Mouse (Mus musculus): ENCODE results near the gene Btbd19.

Btbd19 gene

DNA sequence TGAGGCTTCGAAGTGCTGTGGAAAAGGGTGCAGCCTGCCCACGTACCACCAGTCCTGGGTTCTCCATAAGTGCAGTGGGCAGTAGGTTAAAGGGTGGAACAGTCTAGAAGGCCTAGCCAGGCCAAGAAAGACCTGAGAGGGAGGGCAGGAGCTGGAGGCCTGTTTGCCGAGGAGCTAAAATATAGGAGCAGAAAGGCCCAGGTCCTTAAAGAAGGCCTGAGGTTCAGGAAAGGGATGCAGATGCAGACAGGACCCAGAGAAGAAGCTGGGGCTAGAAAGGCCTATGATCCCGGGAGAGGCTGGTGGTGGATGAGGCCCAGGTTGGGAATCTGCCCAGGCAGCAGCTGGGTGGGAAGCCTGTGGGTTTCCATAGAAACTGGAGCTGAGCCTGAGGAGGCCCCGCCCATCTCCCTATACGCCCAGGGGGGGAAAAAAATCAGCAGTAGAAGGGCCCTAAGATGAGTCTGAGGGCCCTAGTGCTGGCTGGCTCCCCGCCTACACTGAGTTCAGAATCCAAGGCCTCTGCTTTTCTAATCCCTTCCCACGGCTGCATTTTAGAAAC, at the start of gene Btbd19:
Btbd19 (minus strand) TSS at position 378 of the 562 bp plus-strand sequence.
- DNase-seq (ENCODE audit: low spot score in 2 of 2): peak; percentile 86

DNA sequence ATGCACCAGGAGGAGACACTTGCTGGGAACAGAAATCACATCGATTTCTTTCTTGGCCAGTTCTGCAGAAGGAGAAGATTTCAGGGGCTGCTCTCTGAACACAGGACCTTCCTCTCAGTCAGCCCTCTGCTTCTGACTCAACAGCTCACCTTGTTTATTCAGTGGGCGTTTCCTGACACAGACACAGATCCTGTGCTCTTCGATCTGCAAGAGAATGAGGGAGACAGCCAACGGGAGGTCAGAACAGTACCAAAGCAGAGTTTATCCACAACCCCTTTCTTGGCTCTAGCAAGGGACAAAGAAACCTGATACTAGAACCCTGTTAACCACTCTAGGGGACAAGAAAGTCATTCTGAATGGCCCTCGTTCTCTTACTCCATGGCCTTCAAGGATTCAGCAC, 44.4 kb upstream of the Btbd19 start:
- no peak for DNase-seq (ENCODE audit: low spot score in 2 of 2)

DNA sequence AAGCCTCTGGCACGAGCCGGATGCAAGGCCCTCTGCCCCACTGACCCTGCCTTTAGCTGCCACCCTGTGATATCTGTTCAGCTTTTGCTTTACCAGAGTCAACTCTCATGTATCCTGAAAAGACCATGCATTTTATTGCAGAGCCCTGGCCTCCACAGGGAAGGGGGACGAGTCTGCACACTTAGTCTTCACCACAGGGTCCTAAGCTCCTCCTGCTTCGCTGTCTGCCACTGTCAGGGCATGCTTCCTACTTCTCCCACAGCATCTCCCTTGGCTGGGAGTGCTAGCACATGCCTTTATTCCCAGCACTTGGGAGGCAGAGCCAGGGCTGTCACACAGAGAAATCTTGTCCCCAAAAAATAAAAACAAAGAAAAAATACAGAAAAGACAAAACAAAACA, 35.7 kb upstream of the Btbd19 start:
- DNase-seq (ENCODE audit: low spot score in 2 of 2): no peak

DNA sequence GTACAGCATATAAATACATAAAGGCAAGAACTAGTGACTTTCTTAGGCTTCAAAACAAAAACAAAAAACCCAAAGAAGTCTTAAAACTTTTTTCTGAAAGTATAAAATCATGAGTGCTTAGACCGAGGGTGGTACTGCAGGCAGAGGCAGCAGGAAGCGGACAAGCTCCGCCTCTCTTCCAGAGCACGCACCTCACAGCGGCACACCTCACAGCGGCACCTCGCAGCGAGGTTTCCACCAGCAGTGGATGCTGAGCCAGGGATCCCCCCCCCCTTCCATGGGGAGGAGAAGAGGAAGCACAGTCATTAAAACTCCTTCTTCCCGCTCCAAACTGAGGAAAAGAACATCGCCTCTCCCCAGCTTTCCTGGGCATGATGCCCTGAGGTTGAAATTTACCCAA, 34.1 kb upstream of the Btbd19 start:
- no peak for DNase-seq (ENCODE audit: low spot score in 2 of 2)

DNA sequence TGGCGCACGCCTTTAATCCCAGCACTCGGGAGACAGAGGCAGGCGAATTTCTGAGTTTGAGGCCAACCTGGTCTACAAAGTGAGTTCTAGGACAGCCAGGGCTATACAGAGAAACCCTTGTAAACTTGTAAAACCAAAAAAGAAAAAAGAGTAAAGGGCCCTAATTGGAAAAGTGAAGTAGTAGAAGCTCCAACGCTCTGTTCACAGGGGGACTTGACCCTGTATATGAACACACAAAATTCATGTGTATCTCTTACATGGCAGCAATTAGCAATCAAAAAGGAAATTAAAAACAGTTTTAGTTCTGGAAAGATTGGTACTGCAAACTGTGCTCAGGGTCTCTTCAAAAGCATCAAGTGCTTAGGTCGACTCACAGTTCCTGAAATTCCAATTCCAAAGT, 30.8 kb upstream of the Btbd19 start:
- DNase-seq (ENCODE audit: low spot score in 2 of 2): no peak

DNA sequence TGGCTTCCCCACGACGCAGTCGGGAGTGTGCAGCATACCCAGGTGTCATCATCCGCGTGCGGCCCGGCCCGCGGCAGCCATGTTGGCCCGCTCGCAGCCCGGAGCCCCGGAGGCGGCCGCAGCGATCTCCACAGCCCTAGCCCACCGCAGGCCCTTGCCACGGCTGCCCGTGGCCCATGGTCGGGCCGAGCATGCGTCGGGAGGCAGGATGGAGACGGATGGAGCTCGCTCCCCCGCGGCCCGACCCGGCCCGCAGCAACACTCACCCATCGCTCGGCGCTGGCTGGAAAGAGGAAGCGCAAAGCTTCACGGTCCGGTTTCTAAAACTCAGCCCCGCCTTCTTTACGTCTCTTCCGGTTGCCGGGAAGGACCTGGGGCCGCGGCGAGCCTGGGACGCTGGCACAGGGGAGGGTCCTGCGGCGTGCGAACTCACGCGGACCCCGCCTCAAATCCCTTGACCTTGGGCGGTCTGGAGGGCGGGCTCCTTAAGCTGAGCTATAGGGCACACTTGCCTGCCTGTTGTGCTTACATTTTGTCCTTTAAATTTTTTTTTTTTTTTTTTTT, 30.3 kb upstream of the Btbd19 start, which contains the start of gene Rps8:
Rps8 (minus strand) TSS at position 452 of the 564 bp plus-strand sequence.
- peak; percentile 81 to 84 for DNase-seq (ENCODE audit: low spot score in 2 of 2)

DNA sequence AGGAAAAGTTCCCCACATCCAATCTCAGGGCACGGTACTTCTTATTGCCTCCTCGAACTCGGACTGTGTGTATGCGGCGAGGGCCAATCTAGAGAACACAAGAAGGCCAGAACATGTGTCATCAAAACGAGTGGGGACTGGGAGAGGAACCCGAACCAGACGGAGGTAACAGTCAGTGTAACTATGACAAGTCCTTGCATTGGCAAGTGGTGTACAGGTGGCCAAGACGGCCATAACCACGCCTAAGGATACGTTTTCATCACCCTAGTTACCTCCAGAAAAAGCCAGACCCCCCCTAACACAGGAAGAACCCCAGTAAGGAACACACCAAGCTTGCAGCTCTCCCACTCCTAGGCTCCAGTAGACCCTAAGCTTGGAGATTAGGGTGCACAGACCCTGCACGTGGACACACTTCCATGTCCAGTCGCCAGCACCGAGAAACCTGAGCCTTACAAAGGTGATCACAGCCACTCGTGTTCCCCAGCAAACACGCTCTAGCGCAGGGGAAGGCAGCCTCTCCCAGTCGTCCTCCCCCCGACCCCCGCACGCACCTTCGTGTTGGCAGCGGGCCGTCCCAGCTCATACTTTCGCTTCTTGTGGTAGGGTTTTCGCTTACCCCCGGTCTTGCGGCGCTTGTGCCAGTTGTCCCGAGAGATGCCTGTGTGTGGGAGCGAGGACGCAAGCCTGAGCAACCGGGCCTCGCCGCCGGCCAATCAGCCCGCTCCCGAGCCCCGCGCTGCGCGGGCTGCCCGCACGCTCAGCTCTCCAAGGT, 29.7 kb upstream of the Btbd19 start:
- no peak for DNase-seq (ENCODE audit: low spot score in 2 of 2)

DNA sequence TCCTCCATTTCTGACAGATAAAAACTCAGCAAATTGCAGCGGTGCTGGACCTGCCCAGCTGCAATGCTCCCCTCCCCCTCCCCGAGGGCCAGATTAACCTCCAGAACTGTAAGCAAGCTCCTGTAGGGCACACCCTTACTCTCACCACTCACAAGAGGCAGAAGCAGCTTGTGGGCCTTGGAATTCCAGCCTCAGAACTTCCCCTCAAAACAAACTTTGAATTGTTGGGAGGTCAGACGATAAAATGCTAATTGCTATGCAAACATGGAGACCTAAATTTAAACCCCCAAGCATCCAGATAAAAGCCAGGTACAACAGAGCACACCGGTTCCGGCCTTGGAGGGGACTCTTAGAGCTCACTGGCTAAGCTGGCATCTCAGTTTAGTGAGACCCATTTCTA, 27.2 kb upstream of the Btbd19 start:
- no peak for DNase-seq (ENCODE audit: low spot score in 2 of 2)

DNA sequence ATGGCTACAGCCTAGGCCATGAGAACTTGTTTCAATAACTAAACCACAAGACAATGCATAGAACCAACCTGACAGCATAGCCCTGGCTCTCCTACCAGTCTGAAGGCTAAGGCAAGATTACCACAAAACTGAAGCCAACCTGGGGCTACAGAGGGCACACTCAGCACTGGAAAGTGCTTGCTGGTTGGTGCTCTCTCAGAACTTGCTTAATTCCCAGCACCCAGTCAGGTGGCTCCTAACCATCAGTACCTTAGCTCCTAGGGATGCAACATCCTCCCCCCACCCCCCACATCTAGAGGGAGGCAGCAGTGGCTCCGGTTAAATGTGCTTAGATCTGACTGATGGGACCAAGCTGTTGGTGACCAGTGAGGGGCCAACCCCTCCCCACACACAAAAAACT, 25.9 kb upstream of the Btbd19 start:
- no peak for DNase-seq (ENCODE audit: low spot score in 2 of 2)

DNA sequence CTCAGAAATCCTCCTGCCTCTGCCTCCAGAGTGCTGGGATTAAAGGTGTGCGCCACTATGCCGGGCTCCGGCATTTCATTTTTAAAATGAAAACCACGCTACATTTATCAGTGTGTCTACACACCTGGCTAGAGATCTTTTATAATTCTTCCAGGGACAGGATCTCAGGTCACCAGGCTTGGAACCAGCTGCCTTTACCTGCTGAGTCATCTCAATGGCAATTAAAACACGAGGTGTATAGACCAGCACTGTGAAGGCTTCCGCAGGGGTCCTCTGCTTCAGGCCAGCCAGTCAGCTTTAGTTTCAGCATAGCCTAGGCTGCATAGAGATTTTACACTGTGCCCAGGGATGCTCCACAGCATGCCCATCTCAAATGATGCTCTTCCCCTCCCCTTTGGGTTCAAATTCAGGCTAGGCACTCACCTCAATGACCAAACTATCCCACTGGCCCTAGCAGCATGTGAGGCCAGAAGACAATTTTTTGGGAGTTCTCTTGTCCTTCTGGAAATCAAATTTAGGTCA, 24.7 kb upstream of the Btbd19 start:
- DNase-seq (ENCODE audit: low spot score in 2 of 2): no peak

DNA sequence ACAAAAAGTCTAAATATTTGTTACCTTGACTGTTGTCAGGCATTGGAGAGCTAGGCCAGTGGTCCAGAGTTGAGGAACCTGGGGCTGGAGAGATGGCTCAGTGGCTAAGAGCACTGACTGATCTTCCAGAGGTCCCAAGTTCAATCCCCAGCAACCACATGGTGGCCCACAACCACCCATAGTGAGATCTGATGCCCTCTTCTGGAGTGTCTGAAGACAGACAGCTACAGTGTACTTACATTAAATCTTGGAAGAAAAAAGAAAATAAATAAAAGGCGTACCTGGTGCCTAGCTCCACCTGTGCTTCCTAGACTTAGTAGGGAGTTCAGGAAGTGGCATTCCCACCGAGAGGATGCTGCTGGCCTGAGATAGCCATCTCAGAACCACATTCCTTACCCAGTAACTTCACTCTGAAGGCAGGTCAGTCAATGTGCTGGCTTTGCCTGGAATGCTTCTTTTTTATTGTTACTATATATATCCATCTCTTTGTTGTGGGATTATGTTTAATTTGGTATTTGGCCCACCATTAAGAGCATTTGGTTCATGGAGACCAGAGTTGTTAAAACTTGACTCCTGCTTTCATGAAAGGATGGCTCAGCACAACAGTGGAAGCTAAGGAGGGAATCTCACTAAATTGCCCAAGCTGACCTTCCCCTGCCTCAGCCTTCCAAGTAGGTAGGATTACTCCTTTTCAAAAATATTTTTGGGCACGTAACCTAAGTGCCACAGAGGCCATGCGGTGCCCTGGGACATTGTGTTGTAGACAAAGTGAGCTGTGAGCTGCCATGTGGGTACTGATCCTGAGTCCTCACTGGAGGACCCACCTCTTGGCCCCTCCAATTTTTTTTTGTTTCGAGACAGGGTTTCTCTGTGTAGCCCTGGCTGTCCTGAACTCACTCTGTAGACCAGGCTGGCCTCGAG, 24.0 kb upstream of the Btbd19 start:
- no peak for DNase-seq (ENCODE audit: low spot score in 2 of 2)

DNA sequence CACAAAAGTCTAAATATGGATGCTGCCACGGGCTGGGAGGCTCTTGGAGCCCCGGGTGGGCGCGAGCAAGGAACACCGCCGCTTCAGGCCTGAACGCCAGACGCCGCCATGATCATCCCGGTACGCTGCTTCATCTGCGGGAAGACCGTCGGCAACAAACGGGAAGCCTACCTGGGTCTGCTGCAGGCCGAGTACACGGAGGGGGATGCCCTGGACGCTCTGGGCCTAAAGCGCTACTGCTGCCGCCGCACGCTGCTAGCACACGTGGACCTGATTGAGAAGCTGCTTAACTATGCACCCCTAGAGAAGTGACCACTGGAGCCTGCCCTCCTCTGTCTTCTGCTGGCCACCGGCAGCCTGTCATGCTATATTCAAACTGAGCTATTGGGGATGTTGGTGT, 23.3 kb upstream of the Btbd19 start:
- DNase-seq (ENCODE audit: low spot score in 2 of 2): no peak

DNA sequence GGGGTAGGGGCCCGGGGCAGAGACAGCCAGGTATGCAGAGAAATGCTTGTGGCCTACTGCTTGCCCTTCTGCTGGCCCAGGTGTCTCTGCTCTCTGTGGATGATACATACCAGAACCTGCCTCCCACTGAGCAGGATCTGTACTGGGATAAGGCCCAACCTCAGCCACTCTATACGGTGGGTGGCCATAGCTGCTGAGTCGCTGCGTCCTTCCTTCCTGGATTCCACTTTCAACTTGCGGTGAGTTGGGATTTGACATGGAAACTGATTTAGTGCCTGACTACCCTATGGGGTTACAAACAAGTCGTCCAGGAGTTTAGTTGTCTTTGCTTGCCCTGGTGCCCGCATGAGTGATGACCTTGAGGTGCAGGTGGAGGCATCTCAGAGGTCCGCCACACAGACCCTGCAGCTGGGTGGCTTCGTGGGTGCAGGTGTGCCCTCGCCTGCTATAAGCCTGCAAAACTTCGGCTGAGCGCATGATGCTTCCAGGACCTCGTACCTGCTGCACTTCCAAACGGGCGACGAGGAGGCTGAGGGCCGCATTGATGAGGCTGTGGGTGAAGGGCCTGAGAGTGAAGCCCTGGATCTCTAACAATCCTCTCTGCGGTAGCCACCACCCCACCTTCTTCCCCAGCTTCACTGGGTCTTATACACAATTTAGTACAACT, 22.7 kb upstream of the Btbd19 start:
- no peak for DNase-seq (ENCODE audit: low spot score in 2 of 2)

DNA sequence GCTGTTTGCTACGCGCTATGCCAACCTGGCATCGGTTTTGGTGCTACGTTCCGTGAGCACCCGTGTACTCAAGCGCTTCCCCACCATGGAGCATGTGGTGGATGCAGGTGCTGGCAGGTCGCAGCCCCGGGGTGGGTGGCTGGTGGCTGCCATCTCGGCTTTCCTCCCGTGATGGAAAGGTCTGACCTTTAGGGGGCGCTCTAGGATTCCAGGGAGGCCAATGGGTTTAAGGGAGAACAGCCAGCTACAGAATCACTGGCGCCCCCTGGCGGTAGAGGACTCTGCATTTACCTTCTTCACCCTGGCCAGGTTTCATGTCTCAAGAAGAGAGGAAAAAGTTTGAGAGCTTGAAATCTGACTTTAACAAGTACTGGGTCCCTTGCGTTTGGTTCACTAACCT, 20.7 kb upstream of the Btbd19 start:
- peak; percentile 76 to 90 for DNase-seq (ENCODE audit: low spot score in 2 of 2)

DNA sequence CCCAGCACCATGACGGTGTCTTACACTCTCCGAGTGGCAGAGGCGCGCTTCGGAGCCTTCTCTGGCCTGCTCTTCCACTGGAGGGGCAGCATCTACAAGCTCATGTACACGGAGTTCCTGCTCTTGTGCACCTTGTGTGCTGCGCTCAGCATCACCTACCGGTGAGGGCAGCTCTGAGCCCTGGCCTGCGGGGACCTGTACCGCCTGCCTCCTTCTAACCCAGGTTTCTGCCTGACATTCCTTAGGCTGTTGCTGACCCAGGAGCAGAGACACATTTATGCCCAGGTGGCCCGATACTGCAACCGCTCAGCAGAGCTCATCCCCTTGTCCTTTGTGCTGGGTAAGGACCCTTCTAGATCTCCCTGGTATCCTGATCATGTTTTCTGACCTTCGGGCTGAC, 19.7 kb upstream of the Btbd19 start:
- no peak for DNase-seq (ENCODE audit: low spot score in 2 of 2)

DNA sequence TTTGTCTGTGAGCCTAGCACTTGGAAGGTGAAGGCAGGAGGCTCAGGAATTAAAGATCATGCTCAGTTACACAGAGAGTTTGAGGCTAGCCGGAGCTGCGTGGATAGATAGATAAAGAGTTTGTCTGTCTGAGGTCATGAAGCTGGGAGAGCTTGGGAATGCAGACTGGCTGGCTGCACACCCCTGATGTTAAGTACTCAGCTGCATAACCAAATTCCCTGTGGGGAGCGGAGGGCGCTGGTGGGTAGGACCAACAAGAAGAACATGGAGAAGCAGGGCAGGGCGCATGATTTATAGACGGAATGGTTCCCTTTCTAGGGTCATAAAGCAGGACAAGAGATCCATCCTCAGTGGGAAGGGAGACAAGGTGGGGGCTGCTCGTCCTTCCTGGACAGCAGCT, 17.5 kb upstream of the Btbd19 start:
- no peak for DNase-seq (ENCODE audit: low spot score in 2 of 2)

DNA sequence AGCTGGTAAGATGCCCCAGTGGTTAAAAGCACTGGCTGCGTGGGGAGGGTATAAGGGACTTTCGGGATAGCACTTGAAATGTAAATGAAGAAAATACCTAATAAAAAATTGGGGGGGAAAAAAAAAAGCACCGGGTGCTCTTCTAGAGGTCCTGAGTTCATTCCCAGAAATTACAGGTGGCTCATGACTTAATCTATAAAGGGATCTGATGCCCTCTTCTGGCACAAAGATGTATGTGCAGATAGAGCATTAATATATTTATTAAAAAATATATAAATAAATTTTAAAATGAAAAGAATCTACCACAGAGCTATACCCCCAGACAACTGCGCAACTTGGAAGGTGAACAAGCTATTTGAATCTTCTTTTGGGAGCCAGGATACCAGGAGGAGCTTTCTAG, 15.1 kb upstream of the Btbd19 start:
- no peak for DNase-seq (ENCODE audit: low spot score in 2 of 2)

DNA sequence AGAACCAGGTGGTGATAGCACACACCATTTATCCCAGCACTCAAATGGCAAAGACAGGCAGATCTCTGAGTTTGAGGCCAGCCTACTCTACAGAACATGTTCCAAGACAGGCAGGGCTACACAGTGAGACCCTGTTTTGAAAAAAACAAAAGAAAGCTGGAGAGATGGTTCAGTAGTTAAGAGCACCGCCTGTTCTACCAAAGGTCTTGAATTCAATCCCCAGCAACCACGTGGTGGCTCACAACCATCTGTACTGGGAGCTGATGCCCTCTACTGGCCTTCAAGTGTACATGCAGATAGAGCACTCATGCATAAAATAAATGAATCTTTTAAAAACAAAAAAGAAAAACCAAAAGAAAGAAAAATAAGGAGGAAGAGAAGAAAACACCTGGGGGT, 13.7 kb upstream of the Btbd19 start:
- DNase-seq (ENCODE audit: low spot score in 2 of 2): no peak

DNA sequence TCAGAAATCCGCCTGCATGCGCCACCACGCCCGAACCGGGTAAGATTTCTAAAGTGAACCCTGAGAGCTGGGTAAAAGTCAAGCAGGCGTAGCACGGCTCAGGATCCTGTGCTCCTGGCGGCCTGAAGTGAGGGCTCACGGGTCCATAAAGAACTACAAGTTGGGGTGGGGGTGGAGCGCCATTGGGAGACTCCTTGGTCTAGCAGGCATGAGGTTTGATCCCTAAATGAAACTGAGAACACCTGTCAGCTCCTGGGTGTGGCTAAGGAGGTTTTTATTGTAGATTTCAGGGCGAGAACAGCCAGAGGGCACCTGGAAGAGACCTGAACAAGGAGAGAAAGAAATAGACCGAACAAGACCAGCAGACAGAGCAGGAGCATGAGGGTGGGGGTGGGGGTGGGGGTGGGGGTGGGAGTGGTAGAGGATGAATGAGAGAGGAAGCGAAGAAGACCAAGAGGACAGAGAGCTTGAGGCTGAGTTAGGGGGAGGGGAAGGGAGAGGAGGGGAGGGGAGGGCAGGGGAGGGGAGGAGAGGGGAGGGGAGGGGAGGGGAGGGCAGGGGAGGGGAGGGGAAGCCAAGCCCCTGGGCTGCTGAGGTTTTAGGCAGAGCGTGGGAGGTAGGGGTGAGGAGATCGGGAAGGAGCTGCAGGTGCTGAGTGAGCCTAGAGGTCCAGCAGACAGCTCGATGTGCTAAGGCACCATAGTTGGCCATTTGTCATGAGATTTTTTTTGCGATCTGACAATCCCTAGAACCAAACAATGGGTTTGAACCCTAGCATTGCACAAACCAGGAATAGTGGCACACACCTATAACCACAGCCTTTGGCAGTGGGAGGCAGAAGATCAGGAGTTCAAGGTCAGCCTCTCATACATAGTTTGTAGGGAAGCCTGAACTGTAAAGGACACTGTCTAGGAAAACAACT, 13.0 kb upstream of the Btbd19 start:
- no peak for DNase-seq (ENCODE audit: low spot score in 2 of 2)

DNA sequence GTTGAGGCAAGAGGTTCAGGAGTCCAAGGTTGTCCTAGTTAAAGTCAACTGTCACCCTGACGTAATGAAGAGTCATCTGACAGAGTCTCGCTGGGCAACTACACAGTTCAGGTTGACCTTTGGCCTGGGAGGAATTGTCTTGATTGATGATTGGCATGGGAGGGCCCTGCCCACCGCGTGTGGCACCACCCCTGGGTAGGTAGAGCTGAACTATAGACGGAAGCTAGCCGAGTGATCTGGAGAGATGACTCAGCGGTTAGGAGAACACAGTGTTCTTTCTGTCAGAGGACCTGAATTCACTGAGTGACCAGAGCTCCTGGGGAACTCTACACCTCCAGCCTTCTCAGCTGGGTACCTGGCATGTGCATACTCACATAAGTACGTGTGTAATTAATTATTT, 10.5 kb upstream of the Btbd19 start:
- DNase-seq (ENCODE audit: low spot score in 2 of 2): no peak

Data from urinary bladder, postnatal 4 days (tissue).